Mouse (Mus musculus): ENCODE measurements at regions not wholly inside any gene's neighbourhood (a gene's known extent, or its start where the extent isn't known, plus 50 kb on each side); places are given as distances from the start of the nearest gene placed in this dataset.

DNA sequence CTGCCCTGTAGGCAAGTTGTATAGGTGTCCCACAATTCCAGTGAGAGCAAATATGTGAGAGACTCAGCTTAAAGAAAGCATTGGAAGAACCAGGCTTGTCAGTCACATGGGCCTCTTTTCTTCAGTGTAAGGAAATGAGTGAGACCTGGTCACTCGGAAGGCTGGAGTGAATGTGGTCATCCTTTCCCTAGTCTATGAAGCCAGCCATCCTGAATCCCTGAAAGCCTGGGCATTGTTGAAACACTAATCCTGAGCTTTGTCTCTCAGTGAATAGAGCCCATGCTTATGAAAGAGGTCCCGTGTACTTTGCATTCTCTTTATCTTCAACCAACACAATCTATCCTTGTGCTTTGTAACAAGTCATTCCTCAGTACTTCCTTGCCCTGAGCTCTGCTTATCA is 420.1 kb upstream of the Igfbp7 start:
- no peak for TF ChIP-seq POLR2AphosphoS5 (IDR thresholded peaks at IDR 0.05; ENCODE audit: borderline replicate concordance, low read depth, low read length)
- TF ChIP-seq JUND (IDR thresholded peaks at IDR 0.05; ENCODE audit: low read depth, low read length) = no peak
- TF ChIP-seq EP300 (IDR thresholded peaks at IDR 0.05; ENCODE audit: low read depth in 1 of 2, low read length in 2 of 2) = no peak
- no peak for TF ChIP-seq ELF1 (IDR thresholded peaks at IDR 0.05; ENCODE audit: low read depth, low read length)
- no peaks in the 10 kb centered on the region for H3K27me3 ChIP-seq (ENCODE audit: control insufficient read depth in 1 of 2, insufficient read depth in 2 of 2, low read length in 2 of 2)
- H3K79me2 ChIP-seq (ENCODE audit: control insufficient read depth, insufficient read depth, low read length, poor library complexity) = no peaks in the 10 kb centered on the region
- H3K27ac ChIP-seq (ENCODE audit: control insufficient read depth, low read depth, low read length) = no peak overlapping the region
- DNase-seq (ENCODE audit: low read depth, low spot score) = no peak
- no peak overlapping the region for H3K4me3 ChIP-seq (ENCODE audit: control insufficient read depth in 1 of 2, insufficient read depth in 1 of 2, low read depth in 2 of 2, low read length in 2 of 2)
- H3K4me1 ChIP-seq (ENCODE audit: control insufficient read depth in 1 of 2, insufficient read depth in 2 of 2, low read length in 2 of 2) = no peaks in the 10 kb centered on the region
- no peaks in the 10 kb centered on the region for H3K36me3 ChIP-seq (ENCODE audit: control insufficient read depth in 1 of 2, insufficient read depth in 2 of 2, low read length in 2 of 2)
- no peak overlapping the region for H3K9ac ChIP-seq (ENCODE audit: control insufficient read depth, low read depth, low read length, poor library complexity, severe bottlenecking)
- no peaks in the 10 kb centered on the region; the same call in 1 of the 2 replicates for H3K9me3 ChIP-seq (replicated peaks; ENCODE audit: insufficient read depth, low read length)

DNA sequence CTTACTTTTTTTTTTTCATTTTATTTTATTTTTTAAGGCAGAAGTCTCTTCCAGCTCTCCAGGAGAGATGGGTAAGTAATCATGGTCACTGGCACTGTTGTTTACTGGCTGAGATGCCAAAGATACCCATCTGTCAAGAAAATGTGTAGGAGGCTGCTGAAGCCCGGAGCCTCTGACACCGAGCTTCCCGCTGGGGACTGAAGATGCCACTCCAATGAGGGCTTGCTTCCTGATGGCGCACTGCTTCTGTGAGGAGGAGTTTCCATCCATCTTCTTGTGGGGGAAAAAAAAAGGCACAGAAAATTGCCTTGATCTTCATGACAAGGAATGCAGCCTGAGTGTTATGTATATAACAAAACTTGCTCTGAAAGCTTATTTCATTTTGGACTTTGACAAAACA is 418.2 kb upstream of the Igfbp7 start:
- H3K36me3 ChIP-seq (ENCODE audit: control insufficient read depth in 1 of 2, insufficient read depth in 2 of 2, low read length in 2 of 2) = no peaks in the 10 kb centered on the region
- no peak overlapping the region for H3K9ac ChIP-seq (ENCODE audit: control insufficient read depth, low read depth, low read length, poor library complexity, severe bottlenecking)
- no peaks in the 10 kb centered on the region; the same call in 1 of the 2 replicates for H3K9me3 ChIP-seq (replicated peaks; ENCODE audit: insufficient read depth, low read length)
- no peaks in the 10 kb centered on the region for H3K4me1 ChIP-seq (ENCODE audit: control insufficient read depth in 1 of 2, insufficient read depth in 2 of 2, low read length in 2 of 2)
- H3K27ac ChIP-seq (ENCODE audit: control insufficient read depth, low read depth, low read length) = no peak overlapping the region
- no peaks in the 10 kb centered on the region for H3K27me3 ChIP-seq (ENCODE audit: control insufficient read depth in 1 of 2, insufficient read depth in 2 of 2, low read length in 2 of 2)
- no peak overlapping the region for H3K4me3 ChIP-seq (ENCODE audit: control insufficient read depth in 1 of 2, insufficient read depth in 1 of 2, low read depth in 2 of 2, low read length in 2 of 2)
- no peak for DNase-seq (ENCODE audit: low read depth, low spot score)
- H3K79me2 ChIP-seq (ENCODE audit: control insufficient read depth, insufficient read depth, low read length, poor library complexity) = no peaks in the 10 kb centered on the region
- no peak for TF ChIP-seq NELFE (IDR thresholded peaks at IDR 0.05; ENCODE audit: low read depth, low read length)
- no peak for TF ChIP-seq MAZ (IDR thresholded peaks at IDR 0.05; ENCODE audit: low read depth, low read length)
- no peak for TF ChIP-seq USF1 (IDR thresholded peaks at IDR 0.05; ENCODE audit: low read depth, low read length)

DNA sequence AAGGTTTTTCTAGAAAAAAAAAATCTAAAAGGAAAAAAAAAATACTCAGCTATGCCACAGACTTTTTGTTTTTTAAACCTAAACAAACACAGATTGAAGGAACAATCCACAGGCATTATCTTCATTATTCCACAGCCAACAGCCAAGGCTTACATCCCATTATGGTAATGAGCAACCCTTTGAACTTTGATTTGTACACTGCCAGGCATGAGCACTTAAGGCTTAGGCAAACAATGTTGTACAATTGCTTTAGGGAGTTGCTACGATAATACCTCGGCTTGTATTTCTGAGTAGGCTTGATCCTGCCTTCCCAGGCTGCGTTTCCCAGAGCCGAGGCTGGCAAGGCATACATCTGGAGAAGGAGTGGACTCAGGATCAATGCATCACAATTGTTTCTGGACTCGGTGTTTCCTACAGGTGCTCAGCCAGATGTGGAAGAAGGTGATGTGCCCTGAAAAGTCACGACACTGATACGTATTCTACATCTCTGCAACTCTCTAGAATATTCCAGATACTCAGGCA is 409.0 kb upstream of the Igfbp7 start:
- no peaks in the 10 kb centered on the region; a peak in 1 of 4 replicates for H3K27me3 ChIP-seq (ENCODE audit: control insufficient read depth in 1 of 2, insufficient read depth in 2 of 2, low read length in 2 of 2)
- no peak overlapping the region for H3K9ac ChIP-seq (ENCODE audit: control insufficient read depth, low read depth, low read length, poor library complexity, severe bottlenecking)
- no peak for DNase-seq (ENCODE audit: low read depth, low spot score)
- TF ChIP-seq E2F4 (IDR thresholded peaks at IDR 0.05; ENCODE audit: borderline replicate concordance, low read depth, low read length) (no peak), ZKSCAN1 (IDR thresholded peaks at IDR 0.05; ENCODE audit: low read depth, low read length) (no peak), USF2 (IDR thresholded peaks at IDR 0.05; ENCODE audit: borderline replicate concordance in 1 of 2, insufficient read depth in 1 of 2, low read depth in 1 of 2, low read length in 2 of 2) (no peak), HCFC1 (IDR thresholded peaks at IDR 0.05; ENCODE audit: low read depth, low read length) (no peak), SMC3 (IDR thresholded peaks at IDR 0.05; ENCODE audit: low read depth, low read length) (no peak), NELFE (IDR thresholded peaks at IDR 0.05; ENCODE audit: low read depth, low read length) (no peak), CHD1 (IDR thresholded peaks at IDR 0.05; ENCODE audit: low read depth, low read length) (no peak), ZMIZ1 (IDR thresholded peaks at IDR 0.05; ENCODE audit: low read depth, low read length) (no peak), RAD21 (IDR thresholded peaks at IDR 0.05; ENCODE audit: low read depth, low read length) (no peak), SIN3A (IDR thresholded peaks at IDR 0.05; ENCODE audit: low read length) (no peak), NRF1 (IDR thresholded peaks at IDR 0.05; ENCODE audit: insufficient read depth, low read depth, low read length, poor library complexity, severe bottlenecking) (no peak), JUND (IDR thresholded peaks at IDR 0.05; ENCODE audit: low read depth, low read length) (no peak), MYB (IDR thresholded peaks at IDR 0.05; ENCODE audit: low read depth, low read length) (no peak), MXI1 (IDR thresholded peaks at IDR 0.05; ENCODE audit: low read depth, low read length) (no peak), POLR2AphosphoS2 (IDR thresholded peaks at IDR 0.05; ENCODE audit: low read length) (no peak), CTCF (IDR thresholded peaks at IDR 0.05 in 2 of 3, conservative IDR thresholded peaks at IDR 0.05 in 1 of 3; ENCODE audit: control insufficient read depth in 1 of 3, insufficient read depth in 1 of 3, low read depth in 2 of 3, low read length in 3 of 3, poor library complexity in 1 of 3, severe bottlenecking in 1 of 3) (no peak), TBP (IDR thresholded peaks at IDR 0.05; ENCODE audit: low read depth, low read length) (no peak), ZC3H11A (IDR thresholded peaks at IDR 0.05; ENCODE audit: low read depth, low read length) (no peak)
- no peaks in the 10 kb centered on the region for H3K4me1 ChIP-seq (ENCODE audit: control insufficient read depth in 1 of 2, insufficient read depth in 2 of 2, low read length in 2 of 2)
- no peaks in the 10 kb centered on the region for H3K36me3 ChIP-seq (ENCODE audit: control insufficient read depth in 1 of 2, insufficient read depth in 2 of 2, low read length in 2 of 2)
- no peaks in the 10 kb centered on the region for H3K9me3 ChIP-seq (replicated peaks; ENCODE audit: insufficient read depth, low read length)
- no peaks in the 10 kb centered on the region for H3K79me2 ChIP-seq (ENCODE audit: control insufficient read depth, insufficient read depth, low read length, poor library complexity)
- no peak overlapping the region for H3K27ac ChIP-seq (ENCODE audit: control insufficient read depth, low read depth, low read length)
- no peak overlapping the region for H3K4me3 ChIP-seq (ENCODE audit: control insufficient read depth in 1 of 2, insufficient read depth in 1 of 2, low read depth in 2 of 2, low read length in 2 of 2)

All from MEL (cell line).